Mouse (Mus musculus) heart, embryonic 13.5 days (tissue): ENCODE measurements around the gene Enpp3. TPM values are rescaled to one million over a fixed set of nuclear protein-coding genes. Genes with fewer than 3 reads are reported as not detected.

Experiments used
- ATAC-seq: fragments of 200-750 bp; cut with Nextera tagmentation; 2 replicates; pipeline ENCODE4 v1.8.0; 2017; ENCODE audit warnings: moderate TSS enrichment; ENCODE audit not compliant: insufficient number of reproducible peaks, low FRiP score, low TSS enrichment; ENCODE audit errors: extremely low read depth
- H3K27ac ChIP-seq: fragments of 300-500 bp; sonication (generic); replicated peaks from 2 replicates; pipeline ENCODE4 v1.5.1; 2015; ENCODE audit warnings: moderate library complexity, mild to moderate bottlenecking, inconsistent platforms
- H3K27me3 ChIP-seq: fragments of 300-500 bp; sonication (generic); replicated peaks from 2 replicates; pipeline ENCODE4 v1.6.1; 2015; ENCODE audit warnings: mild to moderate bottlenecking, inconsistent platforms
- H3K36me3 ChIP-seq: fragments of 300-500 bp; sonication (generic); 2 replicates; pipeline ENCODE4 v1.6.1; 2015; ENCODE audit warnings: mild to moderate bottlenecking, inconsistent platforms
- H3K4me1 ChIP-seq: fragments of 300-500 bp; sonication (generic); 2 replicates; pipeline ENCODE4 v1.6.1; 2015; ENCODE audit warnings: inconsistent platforms
- H3K4me2 ChIP-seq: fragments of 300-500 bp; sonication (generic); 2 replicates; pipeline ENCODE4 v1.6.1; 2015; ENCODE audit warnings: inconsistent platforms, mild to moderate bottlenecking, moderate library complexity
- H3K4me3 ChIP-seq: fragments of 300-500 bp; sonication (generic); 2 replicates; pipeline ENCODE4 v1.5.1; 2015; ENCODE audit warnings: moderate library complexity, mild to moderate bottlenecking, inconsistent platforms
- H3K9ac ChIP-seq: fragments of 300-500 bp; sonication (generic); 2 replicates; pipeline ENCODE4 v1.6.1; 2015; ENCODE audit warnings: inconsistent platforms, mild to moderate bottlenecking, moderate library complexity
- H3K9me3 ChIP-seq: fragments of 300-500 bp; sonication (generic); 2 replicates; pipeline ENCODE4 v1.6.1; 2016; ENCODE audit warnings: inconsistent platforms
- WGBS: fragments of 180-500 bp; shearing (Covaris S2); methylation state at CpG from one replicate; pipeline ENCODE4 v1.1.7; 2015; ENCODE audit warnings: mixed read lengths; 5-methylcytosine and 5-hydroxymethylcytosine counted together
- polyA plus RNA-seq: library from polyadenylated mRNA; unstranded; fragments of >200 nt; fragmentation: Nextera tagmentation; extraction: Ambion mirVana; gene quantifications from 2 replicates; pipeline ENCODE4 v1.2.1, GENCODE M21; 2015

Gene Enpp3
- polyA plus RNA-seq = 1.7 and 2.1 TPM in 2 replicates

- WGBS = 83% methylated on average over 1 of the region's 1 CpGs
- no peak for ATAC-seq
Measured at GRCm38 (mm10) chr10:24842676-24843075, at the start of gene Enpp3. Gene Enpp3 (minus strand): TSS chr10:24842823.

GRCm38 (mm10) chr10:24888343-24888742 is 45.7 kb upstream of the Enpp3 start:
- Histone ChIP-seq H3K4me1 (peaks cover 4% of the 10 kb centered on the region; the same call in 1 of the 2 replicates), H3K27me3 (no peaks in the 10 kb centered on the region), H3K36me3 (peaks cover 94% of the 10 kb centered on the region), H3K9me3 (no peaks in the 10 kb centered on the region), H3K4me2 (no peak overlapping the region), H3K27ac (no peak overlapping the region), H3K9ac (no peak overlapping the region), H3K4me3 (no peak overlapping the region)
- ATAC-seq = no peak
- 93% methylated on average over 7 of the region's 7 CpGs for WGBS

More at GRCm38 (mm10) chr10:24842676-24843075, at the start of gene Enpp3:
- Histone ChIP-seq H3K4me3 (no peak within 1 kb of the TSS), H3K4me2 (no peak within 1 kb of the TSS), H3K27me3 (no peaks in the 10 kb centered on the region), H3K9me3 (peaks cover 5% of the 10 kb centered on the region), H3K36me3 (no peaks in the 10 kb centered on the region), H3K9ac (no peak within 1 kb of the TSS), H3K4me1 (no peaks in the 10 kb centered on the region), H3K27ac (no peak within 1 kb of the TSS)

GRCm38 (mm10) chr10:24886008-24886407 is 43.4 kb upstream of the Enpp3 start:
- ATAC-seq = no peak
- Histone ChIP-seq H3K4me2 (no peak overlapping the region), H3K27me3 (no peaks in the 10 kb centered on the region), H3K4me1 (no peaks in the 10 kb centered on the region), H3K36me3 (peaks cover 96% of the 10 kb centered on the region), H3K27ac (no peak overlapping the region), H3K9me3 (no peaks in the 10 kb centered on the region), H3K4me3 (no peak overlapping the region), H3K9ac (no peak overlapping the region)
- 83% methylated on average over 9 of the region's 9 CpGs for WGBS

- Histone ChIP-seq H3K4me1 (peaks cover 3% of the 10 kb centered on the region; the same call in 1 of the 2 replicates), H3K9ac (no peak overlapping the region), H3K27ac (no peak overlapping the region), H3K4me2 (no peak overlapping the region), H3K27me3 (no peaks in the 10 kb centered on the region), H3K9me3 (no peaks in the 10 kb centered on the region), H3K4me3 (no peak overlapping the region), H3K36me3 (peaks cover 71% of the 10 kb centered on the region)
- ATAC-seq = no peak
- 79% methylated on average over 4 of the region's 4 CpGs for WGBS
Measured at GRCm38 (mm10) chr10:24873624-24874023, 31.0 kb upstream of the Enpp3 start.

- peak; percentile 89 for ATAC-seq
- WGBS = 0% methylated on average over 36 of the region's 36 CpGs
- Histone ChIP-seq H3K27me3 (no peaks in the 10 kb centered on the region), H3K4me1 (peaks cover 3% of the 10 kb centered on the region; the same call in 1 of the 2 replicates), H3K9ac (peak within 1 kb of the TSS; percentile 84), H3K9me3 (no peaks in the 10 kb centered on the region), H3K27ac (0 out of 2 replicates have a peak within 1 kb of the TSS, but pooled peaks have one; percentile 8), H3K4me3 (peak within 1 kb of the TSS; percentile 67), H3K4me2 (peak within 1 kb of the TSS; percentile 70), H3K36me3 (peaks cover 35% of the 10 kb centered on the region)
Measured at GRCm38 (mm10) chr10:24869760-24870290, 27.2 kb upstream of the Enpp3 start, which contains the start of gene Med23. Gene Med23 (plus strand): TSS chr10:24869986.

- Histone ChIP-seq H3K36me3 (no peaks in the 10 kb centered on the region), H3K4me3 (no peak overlapping the region), H3K27me3 (no peaks in the 10 kb centered on the region), H3K9ac (no peak overlapping the region), H3K4me2 (no peak overlapping the region), H3K4me1 (no peaks in the 10 kb centered on the region), H3K9me3 (no peaks in the 10 kb centered on the region), H3K27ac (no peak overlapping the region)
- no peak for ATAC-seq
- 60% methylated on average over 6 of the region's 6 CpGs for WGBS
Measured at GRCm38 (mm10) chr10:24864434-24864833, 21.8 kb upstream of the Enpp3 start.

- Histone ChIP-seq H3K36me3 (no peaks in the 10 kb centered on the region), H3K27me3 (no peaks in the 10 kb centered on the region), H3K4me2 (no peak overlapping the region), H3K27ac (no peak overlapping the region), H3K4me3 (no peak overlapping the region), H3K4me1 (no peaks in the 10 kb centered on the region), H3K9me3 (no peaks in the 10 kb centered on the region), H3K9ac (no peak overlapping the region)
- WGBS = 70% methylated on average over 2 of the region's 2 CpGs
- ATAC-seq = no peak
Measured at GRCm38 (mm10) chr10:24863146-24863545, 20.5 kb upstream of the Enpp3 start.

- WGBS = 40% methylated on average over 2 of the region's 2 CpGs
- Histone ChIP-seq H3K27ac (no peak overlapping the region), H3K9me3 (peaks cover 5% of the 10 kb centered on the region), H3K4me3 (no peak overlapping the region), H3K36me3 (no peaks in the 10 kb centered on the region), H3K4me1 (no peaks in the 10 kb centered on the region), H3K4me2 (no peak overlapping the region), H3K27me3 (no peaks in the 10 kb centered on the region), H3K9ac (no peak overlapping the region)
- ATAC-seq = no peak
Measured at GRCm38 (mm10) chr10:24841998-24842397, 625 bp downstream of the Enpp3 start.

GRCm38 (mm10) chr10:24840795-24841194 is 1.8 kb downstream of the Enpp3 start:
- peaks cover 7% of the 10 kb centered on the region for H3K4me1 ChIP-seq

GRCm38 (mm10) chr10:24836366-24837038 is 6.1 kb downstream of the Enpp3 start:
- no peak for ATAC-seq
- Histone ChIP-seq H3K27ac (no peak overlapping the region), H3K4me1 (peaks cover 22% of the 10 kb centered on the region), H3K9me3 (no peaks in the 10 kb centered on the region), H3K27me3 (no peaks in the 10 kb centered on the region), H3K4me3 (peak overlapping the region; percentile 33), H3K9ac (no peak overlapping the region), H3K4me2 (peak overlapping the region; percentile 61), H3K36me3 (no peaks in the 10 kb centered on the region)
- 53% methylated on average over 4 of the region's 4 CpGs for WGBS

More at GRCm38 (mm10) chr10:24840795-24841194, 1.8 kb downstream of the Enpp3 start:
- 79% methylated on average over 4 of the region's 4 CpGs for WGBS
- H3K36me3 ChIP-seq = no peaks in the 10 kb centered on the region
- no peak overlapping the region for H3K4me2 ChIP-seq
- H3K27ac ChIP-seq = no peak overlapping the region
- H3K4me3 ChIP-seq = no peak overlapping the region
- no peaks in the 10 kb centered on the region for H3K27me3 ChIP-seq
- ATAC-seq = no peak
- H3K9me3 ChIP-seq = peaks cover 5% of the 10 kb centered on the region
- no peak overlapping the region for H3K9ac ChIP-seq

- ATAC-seq = no peak
- Histone ChIP-seq H3K9me3 (no peaks in the 10 kb centered on the region), H3K36me3 (no peaks in the 10 kb centered on the region), H3K4me3 (peak overlapping the region; percentile 33), H3K27ac (peak overlapping the region; percentile 4), H3K4me2 (peak overlapping the region; percentile 61), H3K4me1 (peaks cover 22% of the 10 kb centered on the region), H3K27me3 (no peaks in the 10 kb centered on the region), H3K9ac (no peak overlapping the region)
- 28% methylated on average over 12 of the region's 12 CpGs for WGBS
Measured at GRCm38 (mm10) chr10:24835702-24836342, 6.8 kb downstream of the Enpp3 start.
